Mouse (Mus musculus) midbrain, embryonic 10.5 days (tissue): Measurements from ENCODE around the gene Chmp2a. TPM values are rescaled to one million over a fixed set of nuclear protein-coding genes. Genes with fewer than 3 reads are reported as not detected.

ENCODE experiments used
- DNase-seq: peaks from one replicate; pipeline ENCODE4 v3.0.0-alpha.2; 2017; ENCODE audit warnings: low spot score
- H3K27ac ChIP-seq: fragments of 300-500 bp; sonication (generic); replicated peaks from 2 replicates; pipeline ENCODE4 v1.5.1; 2016; ENCODE audit warnings: mild to moderate bottlenecking
- H3K27me3 ChIP-seq: fragments of 300-500 bp; sonication (generic); 2 replicates; pipeline ENCODE4 v1.6.1; 2016; ENCODE audit warnings: low read depth, mild to moderate bottlenecking; ENCODE audit not compliant: poor library complexity, severe bottlenecking
- H3K36me3 ChIP-seq: fragments of 300-500 bp; sonication (generic); 2 replicates; pipeline ENCODE4 v1.6.1; 2016; ENCODE audit warnings: mild to moderate bottlenecking, moderate library complexity
- H3K4me1 ChIP-seq: fragments of 300-500 bp; sonication (generic); 2 replicates; pipeline ENCODE4 v1.6.1; 2016
- H3K4me3 ChIP-seq: fragments of 300-500 bp; sonication (generic); 2 replicates; pipeline ENCODE4 v1.5.1; 2016; ENCODE audit warnings: mild to moderate bottlenecking, moderate library complexity
- H3K9me3 ChIP-seq: fragments of 300-500 bp; sonication (generic); replicated peaks from 2 replicates; pipeline ENCODE4 v1.6.1; 2016; ENCODE audit warnings: mild to moderate bottlenecking
- WGBS: fragments of 180-500 bp; shearing (Covaris S2); methylation state at CpG from one replicate; pipeline ENCODE4 v1.1.7; 2016; 5-methylcytosine and 5-hydroxymethylcytosine counted together
- polyA plus RNA-seq: library from polyadenylated mRNA; unstranded; fragments of >200 nt; fragmentation: Nextera tagmentation; extraction: Ambion mirVana; gene quantifications from 2 replicates; pipeline ENCODE4 v1.2.1, GENCODE M21; 2016

Chmp2a gene
- polyA plus RNA-seq, 1 experiment from 2014 or later = 113 TPM

- Histone ChIP-seq H3K4me1 (peaks cover 37% of the 10 kb centered on the region), H3K27ac (peak overlapping the region; percentile 72), H3K36me3 (peaks cover 3% of the 10 kb centered on the region; the same call in 1 of the 2 replicates), H3K27me3 (peaks cover 57% of the 10 kb centered on the region), H3K9me3 (peaks cover 11% of the 10 kb centered on the region), H3K4me3 (peak overlapping the region; percentile 63)
- WGBS = 5% methylated on average over 88 of the region's 88 CpGs
- peak; percentile 64 for DNase-seq
These were observed 9.0 kb upstream of the Chmp2a start for GRCm38 (mm10) chr7:13043445-13044253.

GRCm38 (mm10) chr7:13043120-13043444, 8.5 kb upstream of the Chmp2a start:
- Histone ChIP-seq H3K27me3 (peaks cover 57% of the 10 kb centered on the region), H3K36me3 (peaks cover 3% of the 10 kb centered on the region; the same call in 1 of the 2 replicates), H3K4me3 (peak overlapping the region; percentile 63), H3K27ac (no peak overlapping the region), H3K9me3 (peaks cover 11% of the 10 kb centered on the region), H3K4me1 (peaks cover 40% of the 10 kb centered on the region)
- WGBS = 39% methylated on average over 16 of the region's 16 CpGs
- DNase-seq = no peak

GRCm38 (mm10) chr7:13042511-13042910, 7.9 kb upstream of the Chmp2a start:
- no peak for DNase-seq
- peaks cover 57% of the 10 kb centered on the region for H3K27me3 ChIP-seq
- peaks cover 40% of the 10 kb centered on the region for H3K4me1 ChIP-seq
- H3K9me3 ChIP-seq = peaks cover 11% of the 10 kb centered on the region
- H3K4me3 ChIP-seq = no peak overlapping the region
- WGBS = 77% methylated on average over 6 of the region's 6 CpGs
- H3K27ac ChIP-seq = no peak overlapping the region
- H3K36me3 ChIP-seq = peaks cover 3% of the 10 kb centered on the region; the same call in 1 of the 2 replicates

- Histone ChIP-seq H3K36me3 (peaks cover 5% of the 10 kb centered on the region), H3K4me3 (no peak overlapping the region), H3K9me3 (peaks cover 11% of the 10 kb centered on the region), H3K27ac (no peak overlapping the region), H3K27me3 (peaks cover 57% of the 10 kb centered on the region), H3K4me1 (peaks cover 49% of the 10 kb centered on the region)
- no peak for DNase-seq
- WGBS = 91% methylated on average over 1 of the region's 1 CpGs
These were observed 6.6 kb upstream of the Chmp2a start for GRCm38 (mm10) chr7:13041256-13041655.

- DNase-seq = no peak
- H3K4me1 ChIP-seq = peaks cover 59% of the 10 kb centered on the region
- peak overlapping the region; percentile 77 for H3K4me3 ChIP-seq
- peaks cover 20% of the 10 kb centered on the region for H3K36me3 ChIP-seq
- H3K27ac ChIP-seq = peak overlapping the region; percentile 99
- H3K27me3 ChIP-seq = peaks cover 40% of the 10 kb centered on the region
- peaks cover 11% of the 10 kb centered on the region for H3K9me3 ChIP-seq
- WGBS = 89% methylated on average over 1 of the region's 1 CpGs
These were observed 4.6 kb upstream of the Chmp2a start for GRCm38 (mm10) chr7:13039181-13039580.

- Histone ChIP-seq H3K27ac (peak overlapping the region; percentile 99), H3K9me3 (peaks cover 11% of the 10 kb centered on the region), H3K36me3 (peaks cover 22% of the 10 kb centered on the region), H3K4me3 (peak overlapping the region; percentile 77), H3K27me3 (peaks cover 35% of the 10 kb centered on the region), H3K4me1 (peaks cover 59% of the 10 kb centered on the region)
- DNase-seq = no peak
- WGBS = 28% methylated on average over 15 of the region's 15 CpGs
These were observed 4.1 kb upstream of the Chmp2a start for GRCm38 (mm10) chr7:13038621-13039169.

GRCm38 (mm10) chr7:13037901-13038555, 3.4 kb upstream of the Chmp2a start, which contains the start of gene Ube2m:
TSS of gene Ube2m (minus strand) at chr7:13038275.
- Histone ChIP-seq H3K9me3 (peaks cover 4% of the 10 kb centered on the region), H3K27me3 (peaks cover 28% of the 10 kb centered on the region), H3K27ac (peak within 1 kb of the TSS; percentile 99), H3K36me3 (peaks cover 28% of the 10 kb centered on the region), H3K4me1 (peaks cover 59% of the 10 kb centered on the region), H3K4me3 (peak within 1 kb of the TSS; percentile 77)
- WGBS = under 1% methylated on average over 65 of the region's 65 CpGs
- peak; percentile 99 for DNase-seq

GRCm38 (mm10) chr7:13037366-13037765, 2.8 kb upstream of the Chmp2a start:
- Histone ChIP-seq H3K27me3 (peaks cover 21% of the 10 kb centered on the region), H3K36me3 (peaks cover 32% of the 10 kb centered on the region), H3K4me3 (peak overlapping the region; percentile 77), H3K9me3 (no peaks in the 10 kb centered on the region), H3K27ac (peak overlapping the region; percentile 99), H3K4me1 (peaks cover 66% of the 10 kb centered on the region)
- under 1% methylated on average over 32 of the region's 33 CpGs for WGBS
- DNase-seq = no peak

GRCm38 (mm10) chr7:13036806-13037205, 2.2 kb upstream of the Chmp2a start:
- 54% methylated on average over 4 of the region's 4 CpGs for WGBS
- Histone ChIP-seq H3K9me3 (no peaks in the 10 kb centered on the region), H3K4me3 (peak overlapping the region; percentile 77), H3K27me3 (peaks cover 16% of the 10 kb centered on the region), H3K36me3 (peaks cover 37% of the 10 kb centered on the region), H3K4me1 (peaks cover 71% of the 10 kb centered on the region), H3K27ac (peak overlapping the region; percentile 99)
- no peak for DNase-seq

GRCm38 (mm10) chr7:13035211-13035855, 726 bp upstream of the Chmp2a start:
- peak overlapping the region; percentile 89 for H3K27ac ChIP-seq
- peak overlapping the region; percentile 77 for H3K4me3 ChIP-seq
- peaks cover 1% of the 10 kb centered on the region; the same call in 1 of the 2 replicates for H3K27me3 ChIP-seq
- DNase-seq = no peak
- H3K36me3 ChIP-seq = peaks cover 52% of the 10 kb centered on the region
- WGBS = 90% methylated on average over 17 of the region's 17 CpGs
- H3K9me3 ChIP-seq = no peaks in the 10 kb centered on the region
- peaks cover 68% of the 10 kb centered on the region for H3K4me1 ChIP-seq

GRCm38 (mm10) chr7:13033451-13034147, 1.0 kb downstream of the Chmp2a start:
- H3K9me3 ChIP-seq = no peaks in the 10 kb centered on the region
- H3K27me3 ChIP-seq = no peaks in the 10 kb centered on the region
- no peak for DNase-seq
- WGBS = 53% methylated on average over 13 of the region's 13 CpGs
- peaks cover 69% of the 10 kb centered on the region for H3K36me3 ChIP-seq
- H3K27ac ChIP-seq = peak overlapping the region; percentile 89
- H3K4me1 ChIP-seq = peaks cover 51% of the 10 kb centered on the region
- peak overlapping the region; percentile 77 for H3K4me3 ChIP-seq

- peaks cover 51% of the 10 kb centered on the region for H3K4me1 ChIP-seq
- no peaks in the 10 kb centered on the region for H3K27me3 ChIP-seq
- peaks cover 80% of the 10 kb centered on the region for H3K36me3 ChIP-seq
- DNase-seq = no peak
- no peak overlapping the region for H3K27ac ChIP-seq
- H3K9me3 ChIP-seq = no peaks in the 10 kb centered on the region
- 0 out of 2 replicates have a peak overlapping the region, but pooled peaks have one; percentile 18 for H3K4me3 ChIP-seq
- WGBS = 96% methylated on average over 7 of the region's 7 CpGs
These were observed 2.1 kb downstream of the Chmp2a start for GRCm38 (mm10) chr7:13032541-13032940.
